Mouse (Mus musculus) CD4-positive naive resting alpha-beta T cell, adult 57 days (primary cell): ENCODE measurements around the gene Bcl2a1d. TPM values are rescaled to one million over a fixed set of nuclear protein-coding genes. Genes with fewer than 3 reads are reported as not detected.

Source experiments
- total RNA-seq: library from RNA; stranded (reverse); gene quantifications from one replicate; pipeline ENCODE4 v1.2.4, GENCODE M21; 2023

Bcl2a1d gene
- 9.1 TPM for total RNA-seq

DNA sequence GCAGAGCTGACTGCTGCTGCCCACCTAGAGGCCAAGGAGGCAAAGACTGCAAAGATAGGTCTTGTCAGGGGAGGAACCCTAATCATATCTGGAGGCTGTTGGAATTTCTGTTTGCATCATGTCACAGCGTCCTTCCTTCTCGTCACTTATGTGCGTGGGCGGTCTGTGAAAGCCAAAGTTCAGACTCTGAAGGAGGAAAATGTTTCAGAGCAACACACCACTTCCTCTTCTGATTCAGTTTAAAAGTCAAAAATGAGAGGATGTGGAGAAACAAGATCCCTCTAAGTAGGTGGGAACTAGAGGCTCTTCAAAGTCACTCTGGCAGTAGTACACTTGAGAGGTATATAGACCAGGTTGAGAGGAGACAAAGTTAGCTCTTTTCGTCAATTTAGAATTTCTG lies at the start of gene Bcl2a1d:
Gene Bcl2a1d, minus strand, starts transcription at position 187 of the 400 bp plus-strand sequence.

GRCm38 (mm10) chr9:88719989-88720537 lies 11.7 kb downstream of the Bcl2a1d start, which contains the start of gene Mthfsl:
TSS of gene Mthfsl (minus strand) at chr9:88720296.

Other genes with a start within 250 kb of the Bcl2a1d start
- 109 TPM for gene Syncrip, start 249.3 kb downstream of the Bcl2a1d start, total RNA-seq
- 11.0 TPM for gene Zfp949, start 183.9 kb downstream of the Bcl2a1d start, total RNA-seq
- not detected for gene Trim43a, start 151.0 kb downstream of the Bcl2a1d start, total RNA-seq
- gene Mthfsl, start 11.6 kb downstream of the Bcl2a1d start, total RNA-seq, result 47.0 TPM
- not detected for gene Trim43c, start 107.2 kb upstream of the Bcl2a1d start, total RNA-seq
- 13.5 TPM for gene Bcl2a1a, start 225.0 kb upstream of the Bcl2a1d start, total RNA-seq